Comparison of ENCODE assay signal across 9 mouse cellular contexts in genomic region chr13:50418421-50418820, GRCm38 (mm10). TPM values are rescaled to one million over a fixed set of nuclear protein-coding genes. Genes with fewer than 3 reads are reported as not detected.
DNase-seq lines count a peak whose midpoint lies in the region; ATAC-seq lines count a peak whose summit lies in the region.
"Had no signal": no experiment of that assay in that cellular context is flagged by ENCODE, and none has a peak within 500 bp of the region (broad histone marks: within the 10 kb centered on the region; RNA-seq: fewer than 3 reads in every experiment).

No protein-coding gene starts in this region.

- DNase-seq in heart, adult 11 months, result no peak
- peak; percentile 20 for DNase-seq in Muller cell, postnatal 12 days (ENCODE audit: inconsistent ontology term)
- DNase-seq in adrenal gland, postnatal 4 days (ENCODE audit: low spot score in 2 of 2), result no peak
- no peak for DNase-seq in left cerebral cortex, adult 11 months (ENCODE audit: low spot score)
- DNase-seq in urinary bladder, adult 2 months (ENCODE audit: low spot score), result no peak

- peaks cover 10% of the 10 kb centered on the region for H3K4me1 ChIP-seq in heart, embryonic 13.5 days
- H3K4me1 ChIP-seq in hindbrain, embryonic 12.5 days, result peaks cover 10% of the 10 kb centered on the region
- H3K4me1 ChIP-seq in midbrain, embryonic 13.5 days (replicated peaks), result peaks cover 12% of the 10 kb centered on the region

- ATAC-seq in heart, embryonic 13.5 days (ENCODE audit: extremely low read depth, insufficient number of reproducible peaks, low FRiP score, low TSS enrichment), result no peak
- peak; percentile 6; the same call in 1 of the 2 replicates for ATAC-seq in hindbrain, embryonic 12.5 days (ENCODE audit: low FRiP score)
- peak; percentile 22 for ATAC-seq in midbrain, embryonic 13.5 days

- H3K9ac ChIP-seq in heart, embryonic 13.5 days, result peak overlapping the region; percentile 93
- H3K9ac ChIP-seq in hindbrain, embryonic 12.5 days, result peak overlapping the region; percentile 89
- H3K9ac ChIP-seq in midbrain, embryonic 13.5 days (replicated peaks), result peak overlapping the region; percentile 91

- H3K27me3 ChIP-seq in heart, embryonic 13.5 days (replicated peaks), result no peaks in the 10 kb centered on the region
- H3K27me3 ChIP-seq in hindbrain, embryonic 12.5 days, result no peaks in the 10 kb centered on the region
- H3K27me3 ChIP-seq in midbrain, embryonic 13.5 days, result no peaks in the 10 kb centered on the region

- H3K4me3 ChIP-seq in heart, embryonic 13.5 days, result peak overlapping the region; percentile 92
- H3K4me3 ChIP-seq in hindbrain, embryonic 12.5 days, result peak overlapping the region; percentile 92
- H3K4me3 ChIP-seq in midbrain, embryonic 13.5 days (replicated peaks), result peak overlapping the region; percentile 80

- H3K36me3 ChIP-seq in heart, embryonic 13.5 days, result peaks cover 36% of the 10 kb centered on the region
- peaks cover 20% of the 10 kb centered on the region for H3K36me3 ChIP-seq in hindbrain, embryonic 12.5 days
- H3K36me3 ChIP-seq in midbrain, embryonic 13.5 days, result peaks cover 28% of the 10 kb centered on the region

- H3K4me2 ChIP-seq in heart, embryonic 13.5 days, result peak overlapping the region; percentile 71
- H3K4me2 ChIP-seq in hindbrain, embryonic 12.5 days (replicated peaks), result peak overlapping the region; percentile 74
- peak overlapping the region; percentile 70 for H3K4me2 ChIP-seq in midbrain, embryonic 13.5 days (replicated peaks)

- H3K9me3 ChIP-seq in heart, embryonic 13.5 days, result no peaks in the 10 kb centered on the region
- no peaks in the 10 kb centered on the region for H3K9me3 ChIP-seq in hindbrain, embryonic 12.5 days (replicated peaks)
- no peaks in the 10 kb centered on the region for H3K9me3 ChIP-seq in midbrain, embryonic 13.5 days

- WGBS in heart, embryonic 13.5 days, result 30% methylated on average over 3 of the region's 3 CpGs
- 53% methylated on average over 3 of the region's 3 CpGs for WGBS in hindbrain, embryonic 12.5 days
- 43% methylated on average over 3 of the region's 3 CpGs for WGBS in midbrain, embryonic 13.5 days

- no peak overlapping the region for H3K27ac ChIP-seq in heart, embryonic 13.5 days (replicated peaks)
- no peak overlapping the region for H3K27ac ChIP-seq in hindbrain, embryonic 12.5 days
- H3K27ac ChIP-seq in midbrain, embryonic 13.5 days, result no peak overlapping the region

RNA-seq across cellular contexts. Expression of gene Fbxw17, which starts 0.8 kb away (rescaled TPM):
- polyA plus RNA-seq in heart, embryonic 13.5 days (2015; fragmentation: Nextera tagmentation; extraction: Ambion mirVana), result 20.4 and 23.0 TPM in 2 replicates
- polyA plus RNA-seq in hindbrain, embryonic 12.5 days (2016; fragmentation: Nextera tagmentation; extraction: Ambion mirVana), result 39.6 and 42.5 TPM in 2 replicates
- polyA plus RNA-seq in midbrain, embryonic 13.5 days (2015; fragmentation: Nextera tagmentation; extraction: Ambion mirVana), result 33.2 and 38.0 TPM in 2 replicates
- total RNA-seq in adrenal gland, postnatal 4 days (2021), result 10 to 100 TPM; 23.2 to 28.0 TPM
- 28.7 and 31.7 TPM in 2 replicates for polyA plus RNA-seq in urinary bladder, adult 2 months (2012; rRNA removed)

RNA-seq across cellular contexts. Expression of gene Gm47429, which starts 25.3 kb away (rescaled TPM):
- polyA plus RNA-seq in heart, embryonic 13.5 days (2015; fragmentation: Nextera tagmentation; extraction: Ambion mirVana), result not detected in 2 replicates
- not detected in 2 replicates for polyA plus RNA-seq in hindbrain, embryonic 12.5 days (2016; fragmentation: Nextera tagmentation; extraction: Ambion mirVana)
- not detected in 2 replicates for polyA plus RNA-seq in midbrain, embryonic 13.5 days (2015; fragmentation: Nextera tagmentation; extraction: Ambion mirVana)
- not detected for total RNA-seq in adrenal gland, postnatal 4 days (2021)
- not detected in 2 replicates for polyA plus RNA-seq in urinary bladder, adult 2 months (2012; rRNA removed)
- polyA plus RNA-seq: gonadal fat pad, adult 2 months had no signal

RNA-seq across cellular contexts. Expression of gene Nutm2, which starts 48.7 kb away (rescaled TPM):
- not detected in 2 replicates for polyA plus RNA-seq in heart, embryonic 13.5 days (2015; fragmentation: Nextera tagmentation; extraction: Ambion mirVana)
- not detected in 2 replicates for polyA plus RNA-seq in hindbrain, embryonic 12.5 days (2016; fragmentation: Nextera tagmentation; extraction: Ambion mirVana)
- polyA plus RNA-seq in midbrain, embryonic 13.5 days (2015; fragmentation: Nextera tagmentation; extraction: Ambion mirVana), result not detected in 2 replicates
- not detected for total RNA-seq in adrenal gland, postnatal 4 days (2021)
- polyA plus RNA-seq in urinary bladder, adult 2 months (2012; rRNA removed), result not detected in 2 replicates
